Mouse (Mus musculus): ENCODE measurements around the gene Gm21994. TPM values are rescaled to one million over a fixed set of nuclear protein-coding genes. Genes with fewer than 3 reads are reported as not detected.

Gm21994 gene
- 0.83 TPM for polyA plus RNA-seq (2015; fragmentation: Illumina TruSeq; extraction: RNeasy Lipid Tissue Mini Kit (QIAGEN cat#74804); ENCODE audit: low read depth, low replicate concordance)

DNA sequence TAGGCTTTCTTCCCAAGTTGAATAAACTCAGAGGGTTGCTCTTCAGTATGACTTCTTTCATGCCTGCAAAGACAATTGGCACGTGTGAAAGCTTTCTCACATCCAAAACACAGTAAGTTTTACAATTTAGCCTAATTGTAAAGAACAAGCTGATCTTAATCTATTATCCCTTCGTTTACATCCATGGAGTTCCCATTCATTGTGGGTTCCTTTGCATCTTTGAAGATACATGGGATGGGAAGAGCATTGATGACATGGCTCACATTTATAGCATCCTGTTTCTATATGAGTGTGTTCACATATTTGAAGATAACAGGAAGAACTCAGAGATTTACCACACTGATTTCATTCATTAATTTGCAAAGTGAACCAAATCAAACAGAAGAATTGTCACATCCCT lies at the start of gene Gm21994:
Gene Gm21994 (minus strand): TSS at position 101 of the 400 bp plus-strand sequence.

DNA sequence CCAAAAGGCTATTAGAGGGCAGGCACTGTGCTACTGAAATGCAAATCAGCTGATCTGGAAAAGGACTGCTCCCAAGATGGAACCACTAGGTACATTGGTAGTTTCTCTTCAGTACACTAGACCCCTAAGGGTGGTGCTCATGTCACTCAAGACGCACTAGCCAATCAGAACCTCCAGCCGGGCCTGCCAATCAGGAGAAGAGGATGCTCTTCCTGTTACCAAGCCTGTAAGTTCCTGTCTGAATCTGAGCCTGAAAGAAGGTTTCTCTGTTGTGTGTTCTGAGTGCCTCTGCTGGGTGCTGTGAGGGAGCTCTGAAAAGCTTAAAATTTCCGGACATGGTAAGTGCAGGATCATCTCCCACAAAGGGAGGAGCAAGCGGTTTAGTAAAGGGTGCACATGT lies 1.9 kb upstream of the Gm21994 start, which contains the start of gene Gm14124:
Gene Gm14124 (plus strand): TSS at position 227 of the 400 bp plus-strand sequence.

DNA sequence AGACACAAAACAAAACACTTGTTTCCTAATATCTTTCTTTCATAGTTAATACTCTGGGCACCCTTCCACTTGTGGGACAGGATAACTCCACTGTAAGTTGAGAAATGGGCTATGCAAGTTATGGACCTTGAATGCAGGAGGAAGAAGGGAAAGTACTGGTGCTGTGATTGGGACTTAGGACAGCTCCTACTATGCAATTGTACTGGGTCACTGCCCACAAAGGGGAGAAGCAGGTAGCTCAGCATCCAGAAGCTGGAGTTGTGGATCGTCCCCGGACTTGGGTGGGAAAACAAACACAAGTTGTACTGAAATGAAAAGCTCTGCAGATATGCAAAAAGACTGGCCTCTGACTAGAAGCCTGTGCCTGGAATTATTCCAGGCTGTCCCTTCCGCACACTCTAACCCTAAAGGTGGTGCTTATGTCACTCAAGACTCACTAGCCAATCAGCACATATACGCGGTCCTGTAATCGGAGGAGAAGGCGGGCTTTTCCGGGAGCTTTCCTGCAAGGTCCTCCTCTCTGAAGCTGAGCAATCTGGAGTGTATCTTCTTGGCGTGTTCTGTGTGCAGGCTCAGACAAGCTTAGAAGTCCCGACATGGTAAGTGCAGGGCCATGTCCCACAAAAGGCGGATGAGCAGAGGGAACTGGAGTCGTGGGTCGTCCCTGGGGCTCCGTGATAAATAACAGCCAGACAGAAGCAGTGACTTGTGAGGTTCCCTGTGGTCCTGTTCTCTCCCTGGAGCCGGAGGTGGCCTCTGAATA lies 37.6 kb downstream of the Gm21994 start, which contains the start of gene Zfp937:
Gene Zfp937 (plus strand): TSS at position 474 of the 763 bp plus-strand sequence.

Other genes starting within 250 kb of the Gm21994 start
- 11.9 TPM for gene Zfp120, start 118.9 kb downstream of the Gm21994 start, polyA plus RNA-seq (2015; fragmentation: Illumina TruSeq; extraction: RNeasy Lipid Tissue Mini Kit (QIAGEN cat#74804); ENCODE audit: low read depth, low replicate concordance)
- gene Gm10770, start 75.9 kb downstream of the Gm21994 start, polyA plus RNA-seq (2015; fragmentation: Illumina TruSeq; extraction: RNeasy Lipid Tissue Mini Kit (QIAGEN cat#74804); ENCODE audit: low read depth, low replicate concordance): not detected
- not detected for gene Gm14139, start 73.8 kb downstream of the Gm21994 start, polyA plus RNA-seq (2015; fragmentation: Illumina TruSeq; extraction: RNeasy Lipid Tissue Mini Kit (QIAGEN cat#74804); ENCODE audit: low read depth, low replicate concordance)
- 5.2 TPM for gene Zfp937, start 37.5 kb downstream of the Gm21994 start, polyA plus RNA-seq (2015; fragmentation: Illumina TruSeq; extraction: RNeasy Lipid Tissue Mini Kit (QIAGEN cat#74804); ENCODE audit: low read depth, low replicate concordance)
- gene Gm14124, start 1.9 kb upstream of the Gm21994 start, polyA plus RNA-seq (2015; fragmentation: Illumina TruSeq; extraction: RNeasy Lipid Tissue Mini Kit (QIAGEN cat#74804); ENCODE audit: low read depth, low replicate concordance): not detected
- not detected for gene Gm10130, start 68.1 kb upstream of the Gm21994 start, polyA plus RNA-seq (2015; fragmentation: Illumina TruSeq; extraction: RNeasy Lipid Tissue Mini Kit (QIAGEN cat#74804); ENCODE audit: low read depth, low replicate concordance)
- 7.0 TPM for gene 3300002I08Rik, start 107.2 kb upstream of the Gm21994 start, polyA plus RNA-seq (2015; fragmentation: Illumina TruSeq; extraction: RNeasy Lipid Tissue Mini Kit (QIAGEN cat#74804); ENCODE audit: low read depth, low replicate concordance)
- 3.9 TPM for gene Zfp442, start 195.9 kb upstream of the Gm21994 start, polyA plus RNA-seq (2015; fragmentation: Illumina TruSeq; extraction: RNeasy Lipid Tissue Mini Kit (QIAGEN cat#74804); ENCODE audit: low read depth, low replicate concordance)
- gene Zfp345, start 229.5 kb upstream of the Gm21994 start, polyA plus RNA-seq (2015; fragmentation: Illumina TruSeq; extraction: RNeasy Lipid Tissue Mini Kit (QIAGEN cat#74804); ENCODE audit: low read depth, low replicate concordance): not detected

Measured in brain, adult 10 weeks (tissue).